Mouse (Mus musculus) myocyte (in vitro differentiated cells): ENCODE results near the gene Inpp5d.

Experiments used
- CEBPB ChIP-seq: IDR thresholded peaks from 2 replicates; pipeline ENCODE4 v1.6.1; 2011; ENCODE audit warnings: mild to moderate bottlenecking, moderate library complexity; ENCODE audit not compliant: poor library complexity, insufficient read depth, severe bottlenecking
- E2F4 ChIP-seq: IDR thresholded peaks from one replicate; pipeline ENCODE4 v1.6.1; 2011; ENCODE audit warnings: mild to moderate bottlenecking, control low read depth, moderate library complexity; ENCODE audit not compliant: insufficient read depth
- MYOD1 ChIP-seq, 3 experiments: IDR thresholded peaks; one replicate each; pipeline ENCODE4 v1.6.1; 2011; ENCODE audit warnings: control low read depth in 2 of 3, low read depth in 2 of 3, mild to moderate bottlenecking in 2 of 3, moderate library complexity in 1 of 3; ENCODE audit not compliant: insufficient read length in 2 of 3, control insufficient read depth in 1 of 3
- POLR2A ChIP-seq: IDR thresholded peaks from one replicate; pipeline ENCODE4 v1.6.1; 2011; ENCODE audit warnings: low read depth, mild to moderate bottlenecking, control low read depth, moderate library complexity; ENCODE audit not compliant: insufficient read length

DNA sequence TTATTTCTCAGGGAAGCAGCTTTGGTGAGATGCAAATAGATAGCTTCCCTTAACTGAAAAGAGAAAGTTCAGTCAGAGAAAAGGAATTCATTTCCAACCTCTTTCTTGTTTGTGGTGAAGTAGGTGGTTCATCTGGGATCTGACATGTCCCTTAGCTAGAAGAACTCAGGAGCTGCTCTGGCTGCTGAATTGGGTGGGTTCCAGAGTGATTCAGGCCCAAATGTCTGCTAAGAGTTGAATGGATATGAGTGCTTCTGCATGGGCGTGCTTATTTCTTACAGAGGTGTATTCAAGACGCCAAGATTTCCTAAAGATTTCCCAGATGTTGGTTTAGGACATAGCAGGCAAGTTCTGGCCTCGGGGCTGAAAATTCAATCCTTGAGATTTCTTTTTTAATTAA is 114.0 kb downstream of the Inpp5d start:
- TF ChIP-seq E2F4 (no peak), CEBPB (no peak), MYOD1 (IDR thresholded peaks at IDR 0.05; ENCODE audit: control insufficient read depth in 1 of 3, insufficient read length in 2 of 3, low read depth in 2 of 3) (no peak), POLR2A (no peak)
